Mouse (Mus musculus): Measurements from ENCODE around the gene Efcab6. TPM values are rescaled to one million over a fixed set of nuclear protein-coding genes. Genes with fewer than 3 reads are reported as not detected.

Efcab6 gene
- polyA plus RNA-seq, 1 experiment from 2014 or later = 0.54 TPM

DNA sequence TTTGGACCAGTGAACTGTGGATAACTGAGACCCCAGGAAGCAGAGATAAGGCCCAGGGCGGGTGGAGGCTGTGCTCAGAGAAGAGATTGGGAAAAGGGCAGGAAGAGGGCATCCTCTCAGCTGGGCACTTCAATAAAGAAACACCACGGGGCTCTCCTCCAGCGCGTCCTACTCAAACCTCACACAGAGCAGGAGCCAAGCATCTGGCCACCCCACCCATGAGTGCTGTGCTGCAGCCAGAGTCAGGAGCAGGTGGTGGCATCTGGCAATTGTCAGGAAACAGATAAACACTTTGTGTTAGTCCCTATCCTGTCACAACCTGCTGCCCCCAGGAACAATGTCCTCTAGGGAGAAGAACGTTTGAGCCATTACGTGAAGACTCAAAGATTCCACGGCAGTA lies 77.1 kb downstream of the Efcab6 start:
- 55% methylated on average over 7 of the region's 7 CpGs for WGBS
- H3K4me2 ChIP-seq (replicated peaks; ENCODE audit: low read depth, low read length) = no peak overlapping the region
- H3K36me3 ChIP-seq (ENCODE audit: control insufficient read depth, insufficient read depth, low read length) = no peaks in the 10 kb centered on the region
- ATAC-seq (ENCODE audit: insufficient number of reproducible peaks, insufficient read depth, low FRiP score, low read depth) = no peak
- H3K4me1 ChIP-seq (ENCODE audit: control insufficient read depth, insufficient read depth, low read length) = 0 out of 2 replicates have a peak, but pooled peaks cover 3% of the 10 kb centered on the region
- no peak overlapping the region for H3K27ac ChIP-seq (ENCODE audit: low read length)
- no peaks in the 10 kb centered on the region for H3K9me3 ChIP-seq (ENCODE audit: control insufficient read depth, low read depth, low read length)
- no peak overlapping the region for H3K4me3 ChIP-seq (ENCODE audit: low read depth, low read length)
- no peaks in the 10 kb centered on the region for H3K27me3 ChIP-seq (ENCODE audit: control insufficient read depth, insufficient read depth, low read length)
- no peak overlapping the region for H3K9ac ChIP-seq (replicated peaks; ENCODE audit: low read depth, low read length)

DNA sequence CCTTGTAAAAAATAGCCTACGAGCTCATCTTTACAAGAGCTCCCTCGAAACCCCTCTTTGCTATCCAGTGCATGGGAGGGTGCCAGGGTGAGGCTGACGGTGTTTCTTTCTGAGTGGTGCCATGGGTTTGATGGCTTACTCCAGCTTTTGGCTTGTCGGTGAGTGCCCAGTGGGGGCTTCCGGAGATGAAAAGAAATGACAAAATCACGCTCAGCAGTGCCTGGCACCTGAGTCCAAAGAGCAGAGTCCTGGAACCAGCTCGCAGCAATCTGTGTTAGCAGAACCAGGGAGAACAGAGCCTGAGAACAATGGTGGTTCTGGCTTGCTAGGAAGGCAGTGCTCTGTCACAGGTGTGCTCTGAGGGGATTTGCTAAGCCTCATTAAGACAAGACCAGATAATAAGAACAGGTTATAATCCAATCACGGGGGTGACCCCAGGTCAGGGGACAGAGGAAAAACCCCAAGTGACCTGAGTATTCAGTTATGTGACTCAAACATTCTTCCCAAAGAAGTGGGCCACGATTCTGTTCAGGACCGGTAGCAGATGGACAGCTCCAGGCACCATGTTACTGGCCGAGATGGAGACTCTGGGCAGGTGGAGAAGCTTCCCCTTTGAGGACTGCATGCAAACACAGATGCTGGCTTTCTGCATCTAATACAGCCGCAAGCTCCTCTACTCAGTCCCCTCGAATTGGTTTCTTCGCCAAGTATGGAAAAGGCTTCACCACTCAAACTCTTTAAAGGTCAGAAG lies 82.8 kb downstream of the Efcab6 start:
- Histone ChIP-seq H3K4me1 (ENCODE audit: control insufficient read depth, insufficient read depth, low read length) (no peaks in the 10 kb centered on the region), H3K9ac (replicated peaks; ENCODE audit: low read depth, low read length) (no peak overlapping the region), H3K9me3 (ENCODE audit: control insufficient read depth, low read depth, low read length) (no peaks in the 10 kb centered on the region), H3K4me2 (replicated peaks; ENCODE audit: low read depth, low read length) (no peak overlapping the region), H3K4me3 (ENCODE audit: low read depth, low read length) (no peak overlapping the region), H3K27me3 (ENCODE audit: control insufficient read depth, insufficient read depth, low read length) (no peaks in the 10 kb centered on the region), H3K36me3 (ENCODE audit: control insufficient read depth, insufficient read depth, low read length) (no peaks in the 10 kb centered on the region), H3K27ac (ENCODE audit: low read length) (no peak overlapping the region)
- WGBS = 64% methylated on average over 14 of the region's 14 CpGs
- no peak for ATAC-seq (ENCODE audit: insufficient number of reproducible peaks, insufficient read depth, low FRiP score, low read depth)

DNA sequence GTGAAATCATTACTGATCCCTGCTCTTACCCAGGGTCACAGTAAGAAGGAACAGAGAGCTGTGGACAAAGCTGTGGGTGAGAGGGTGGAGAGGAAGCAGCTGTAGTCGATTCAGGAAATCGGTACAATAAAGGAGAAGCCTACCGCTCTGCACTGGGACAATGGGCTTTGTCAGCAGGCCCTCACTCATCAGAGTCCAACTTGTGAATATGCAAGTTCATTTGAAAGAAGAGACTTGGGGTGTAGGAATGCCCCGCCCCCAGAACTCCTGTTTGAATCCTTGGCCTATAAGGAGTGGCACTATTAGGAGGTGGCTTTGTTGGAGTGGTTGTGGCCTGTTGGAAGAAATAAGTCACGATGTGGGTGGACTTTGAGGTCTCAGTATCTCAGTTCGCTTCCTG lies 86.3 kb downstream of the Efcab6 start:
- WGBS = 66% methylated on average over 6 of the region's 6 CpGs
- no peaks in the 10 kb centered on the region for H3K27me3 ChIP-seq (ENCODE audit: control insufficient read depth, insufficient read depth, low read length)
- no peaks in the 10 kb centered on the region for H3K9me3 ChIP-seq (ENCODE audit: control insufficient read depth, low read depth, low read length)
- H3K4me1 ChIP-seq (ENCODE audit: control insufficient read depth, insufficient read depth, low read length) = no peaks in the 10 kb centered on the region
- H3K9ac ChIP-seq (replicated peaks; ENCODE audit: low read depth, low read length) = no peak overlapping the region
- H3K36me3 ChIP-seq (ENCODE audit: control insufficient read depth, insufficient read depth, low read length) = no peaks in the 10 kb centered on the region
- no peak overlapping the region for H3K4me2 ChIP-seq (replicated peaks; ENCODE audit: low read depth, low read length)
- ATAC-seq (ENCODE audit: insufficient number of reproducible peaks, insufficient read depth, low FRiP score, low read depth) = no peak
- no peak overlapping the region for H3K27ac ChIP-seq (ENCODE audit: low read length)
- H3K4me3 ChIP-seq (ENCODE audit: low read depth, low read length) = no peak overlapping the region

DNA sequence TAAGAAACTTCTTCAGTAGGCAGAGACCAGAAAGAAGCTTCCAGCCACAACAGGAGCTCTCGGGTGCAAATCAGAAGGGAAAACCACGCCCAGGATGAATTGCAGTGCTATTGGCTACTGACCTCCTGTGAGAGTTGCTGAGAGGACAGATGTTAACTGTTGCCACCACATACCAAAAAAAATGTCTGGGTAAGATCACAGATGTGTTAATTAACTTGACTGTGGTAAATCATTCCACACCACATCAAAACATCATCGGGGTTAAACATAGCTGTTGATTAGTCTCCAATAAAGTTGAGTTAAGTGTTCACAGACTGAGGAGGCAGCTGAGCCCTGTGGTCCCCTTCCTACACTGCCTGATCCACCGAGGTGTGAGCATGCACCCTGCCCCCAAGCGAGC lies 88.1 kb downstream of the Efcab6 start:
- Histone ChIP-seq H3K4me1 (ENCODE audit: control insufficient read depth, insufficient read depth, low read length) (no peaks in the 10 kb centered on the region), H3K36me3 (ENCODE audit: control insufficient read depth, insufficient read depth, low read length) (no peaks in the 10 kb centered on the region), H3K4me2 (replicated peaks; ENCODE audit: low read depth, low read length) (no peak overlapping the region), H3K9ac (replicated peaks; ENCODE audit: low read depth, low read length) (no peak overlapping the region), H3K9me3 (ENCODE audit: control insufficient read depth, low read depth, low read length) (no peaks in the 10 kb centered on the region), H3K27me3 (ENCODE audit: control insufficient read depth, insufficient read depth, low read length) (no peaks in the 10 kb centered on the region), H3K4me3 (ENCODE audit: low read depth, low read length) (no peak overlapping the region), H3K27ac (ENCODE audit: low read length) (no peak overlapping the region)
- no peak for ATAC-seq (ENCODE audit: insufficient number of reproducible peaks, insufficient read depth, low FRiP score, low read depth)
- 17% methylated on average over 5 of the region's 5 CpGs for WGBS

DNA sequence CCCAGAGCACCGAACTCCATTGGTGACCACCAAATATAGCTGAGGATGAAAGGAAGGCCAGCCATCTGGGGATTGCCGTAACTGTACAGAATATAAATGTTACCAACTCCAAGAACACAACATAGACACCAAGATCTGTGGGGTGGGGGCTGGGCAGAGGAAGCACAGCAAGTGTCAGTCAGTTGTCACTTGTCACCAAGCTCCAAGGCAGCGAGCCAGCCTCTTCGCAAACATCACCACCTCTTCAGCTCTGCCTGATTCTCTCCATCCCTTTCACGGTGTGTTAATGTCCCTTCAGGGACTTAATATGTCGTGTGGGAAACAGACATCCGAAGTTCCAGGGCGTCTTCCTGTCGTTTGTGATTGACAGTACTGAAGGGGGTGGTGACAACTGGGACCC lies 93.0 kb downstream of the Efcab6 start:
- Histone ChIP-seq H3K27ac (ENCODE audit: low read length) (no peak overlapping the region), H3K4me1 (ENCODE audit: control insufficient read depth, insufficient read depth, low read length) (no peaks in the 10 kb centered on the region), H3K36me3 (ENCODE audit: control insufficient read depth, insufficient read depth, low read length) (no peaks in the 10 kb centered on the region), H3K9me3 (ENCODE audit: control insufficient read depth, low read depth, low read length) (no peaks in the 10 kb centered on the region), H3K27me3 (ENCODE audit: control insufficient read depth, insufficient read depth, low read length) (no peaks in the 10 kb centered on the region), H3K4me3 (ENCODE audit: low read depth, low read length) (no peak overlapping the region), H3K4me2 (replicated peaks; ENCODE audit: low read depth, low read length) (no peak overlapping the region), H3K9ac (replicated peaks; ENCODE audit: low read depth, low read length) (no peak overlapping the region)
- ATAC-seq (ENCODE audit: insufficient number of reproducible peaks, insufficient read depth, low FRiP score, low read depth) = no peak
- 78% methylated on average over 9 of the region's 9 CpGs for WGBS

DNA sequence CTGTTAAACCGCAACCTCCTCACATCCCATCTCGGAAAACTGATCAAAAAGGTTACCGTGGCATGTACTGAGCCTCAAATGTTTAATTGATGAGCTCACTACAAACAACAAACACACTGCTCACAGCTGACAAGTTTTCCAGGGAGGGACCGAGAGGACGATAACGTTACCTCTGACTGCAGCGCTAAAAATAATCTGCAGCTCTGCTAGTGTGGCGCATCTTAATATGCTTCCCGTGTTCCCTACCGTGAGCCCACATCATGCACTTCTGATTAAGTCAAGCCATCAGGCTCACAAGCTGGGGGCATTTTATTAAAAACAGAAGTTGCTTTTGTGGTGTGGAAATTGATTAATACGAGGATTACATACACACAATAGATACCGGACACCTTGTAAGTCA lies 97.4 kb downstream of the Efcab6 start:
- Histone ChIP-seq H3K4me3 (ENCODE audit: low read depth, low read length) (no peak overlapping the region), H3K4me1 (ENCODE audit: control insufficient read depth, insufficient read depth, low read length) (peaks cover 3% of the 10 kb centered on the region; the same call in 1 of the 2 replicates), H3K27ac (ENCODE audit: low read length) (no peak overlapping the region), H3K36me3 (ENCODE audit: control insufficient read depth, insufficient read depth, low read length) (no peaks in the 10 kb centered on the region), H3K9me3 (ENCODE audit: control insufficient read depth, low read depth, low read length) (no peaks in the 10 kb centered on the region), H3K9ac (replicated peaks; ENCODE audit: low read depth, low read length) (no peak overlapping the region), H3K4me2 (replicated peaks; ENCODE audit: low read depth, low read length) (no peak overlapping the region), H3K27me3 (ENCODE audit: control insufficient read depth, insufficient read depth, low read length) (no peaks in the 10 kb centered on the region)
- ATAC-seq (ENCODE audit: insufficient number of reproducible peaks, insufficient read depth, low FRiP score, low read depth) = no peak
- WGBS = 80% methylated on average over 12 of the region's 12 CpGs

DNA sequence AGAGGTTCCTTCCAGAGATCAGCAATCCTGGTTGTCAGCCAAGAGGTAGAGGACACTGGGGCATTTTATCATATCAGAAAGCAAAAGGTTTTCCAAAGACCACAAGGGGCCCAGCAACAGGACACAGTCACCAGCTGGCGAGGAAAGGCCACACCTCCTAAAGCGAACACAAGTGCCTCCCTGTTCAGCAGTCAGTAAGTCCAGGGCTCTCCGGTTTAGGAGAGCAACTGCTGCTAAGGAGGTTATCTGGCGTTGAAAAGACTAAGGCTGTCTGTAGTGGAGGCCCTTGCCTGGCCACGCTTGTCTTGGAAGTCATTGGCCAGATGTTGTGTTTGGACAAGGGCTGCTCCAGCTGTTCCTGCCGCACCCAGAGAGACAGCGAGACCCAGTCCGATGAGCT lies 100.1 kb downstream of the Efcab6 start:
- Histone ChIP-seq H3K9ac (replicated peaks; ENCODE audit: low read depth, low read length) (no peak overlapping the region), H3K9me3 (ENCODE audit: control insufficient read depth, low read depth, low read length) (no peaks in the 10 kb centered on the region), H3K27ac (ENCODE audit: low read length) (no peak overlapping the region), H3K4me1 (ENCODE audit: control insufficient read depth, insufficient read depth, low read length) (peaks cover 6% of the 10 kb centered on the region; the same call in 1 of the 2 replicates), H3K4me3 (ENCODE audit: low read depth, low read length) (no peak overlapping the region), H3K4me2 (replicated peaks; ENCODE audit: low read depth, low read length) (no peak overlapping the region), H3K27me3 (ENCODE audit: control insufficient read depth, insufficient read depth, low read length) (no peaks in the 10 kb centered on the region), H3K36me3 (ENCODE audit: control insufficient read depth, insufficient read depth, low read length) (no peaks in the 10 kb centered on the region)
- ATAC-seq (ENCODE audit: insufficient number of reproducible peaks, insufficient read depth, low FRiP score, low read depth) = no peak
- 58% methylated on average over 8 of the region's 8 CpGs for WGBS

DNA sequence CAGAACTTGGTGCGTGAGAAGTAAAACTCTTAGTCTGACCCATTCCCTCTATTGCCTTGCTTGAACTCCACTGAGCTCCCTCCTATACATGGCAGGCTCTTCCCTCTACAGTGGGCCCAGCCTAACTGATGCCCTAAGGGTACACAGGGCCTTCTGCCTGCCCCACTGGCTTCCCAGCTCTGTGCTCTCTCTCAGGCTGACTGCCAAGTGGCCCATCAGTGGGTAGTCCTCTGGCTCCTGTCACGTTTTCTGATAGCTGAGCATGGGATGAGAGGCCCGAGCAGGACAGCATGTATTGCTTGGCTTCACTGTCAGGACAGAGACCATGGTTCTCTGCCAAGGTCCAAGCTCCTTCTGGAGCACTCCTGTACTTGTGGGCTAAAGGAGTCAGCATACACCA lies 106.8 kb downstream of the Efcab6 start:
- H3K9me3 ChIP-seq (ENCODE audit: control insufficient read depth, low read depth, low read length) = no peaks in the 10 kb centered on the region
- ATAC-seq (ENCODE audit: insufficient number of reproducible peaks, insufficient read depth, low FRiP score, low read depth) = no peak
- H3K4me1 ChIP-seq (ENCODE audit: control insufficient read depth, insufficient read depth, low read length) = peaks cover 9% of the 10 kb centered on the region; the same call in 1 of the 2 replicates
- 62% methylated on average over 3 of the region's 3 CpGs for WGBS
- H3K27ac ChIP-seq (ENCODE audit: low read length) = no peak overlapping the region
- no peak overlapping the region for H3K4me3 ChIP-seq (ENCODE audit: low read depth, low read length)
- no peak overlapping the region for H3K9ac ChIP-seq (replicated peaks; ENCODE audit: low read depth, low read length)
- no peak overlapping the region for H3K4me2 ChIP-seq (replicated peaks; ENCODE audit: low read depth, low read length)
- H3K27me3 ChIP-seq (ENCODE audit: control insufficient read depth, insufficient read depth, low read length) = no peaks in the 10 kb centered on the region
- H3K36me3 ChIP-seq (ENCODE audit: control insufficient read depth, insufficient read depth, low read length) = no peaks in the 10 kb centered on the region

DNA sequence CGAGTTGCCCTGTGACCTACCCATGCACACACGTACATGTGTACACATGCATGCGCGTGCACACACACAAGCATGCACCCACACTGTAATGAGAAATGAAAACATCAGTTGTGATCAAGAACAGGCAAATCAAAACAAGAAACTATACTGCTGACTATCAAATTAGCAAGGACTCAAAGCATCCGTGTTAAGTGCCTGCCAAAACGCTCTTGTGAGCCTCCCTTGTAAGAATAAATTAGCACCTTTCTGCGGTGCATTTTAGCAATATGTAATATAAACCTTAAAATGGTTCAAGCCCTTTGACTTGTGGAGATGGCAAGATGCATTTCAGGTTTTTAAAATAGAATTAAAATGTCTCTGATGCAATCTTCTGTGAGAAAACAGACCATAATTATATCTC lies 108.2 kb downstream of the Efcab6 start:
- Histone ChIP-seq H3K9me3 (ENCODE audit: control insufficient read depth, low read depth, low read length) (no peaks in the 10 kb centered on the region), H3K4me3 (ENCODE audit: low read depth, low read length) (no peak overlapping the region), H3K27me3 (ENCODE audit: control insufficient read depth, insufficient read depth, low read length) (no peaks in the 10 kb centered on the region), H3K4me2 (replicated peaks; ENCODE audit: low read depth, low read length) (no peak overlapping the region), H3K9ac (replicated peaks; ENCODE audit: low read depth, low read length) (no peak overlapping the region), H3K4me1 (ENCODE audit: control insufficient read depth, insufficient read depth, low read length) (0 out of 2 replicates have a peak, but pooled peaks cover 2% of the 10 kb centered on the region), H3K27ac (ENCODE audit: low read length) (no peak overlapping the region), H3K36me3 (ENCODE audit: control insufficient read depth, insufficient read depth, low read length) (no peaks in the 10 kb centered on the region)
- no peak for ATAC-seq (ENCODE audit: insufficient number of reproducible peaks, insufficient read depth, low FRiP score, low read depth)
- WGBS = 85% methylated on average over 7 of the region's 7 CpGs

Measured in stomach, embryonic 14.5 days (tissue).